Mouse (Mus musculus): ENCODE results near the gene Slc2a3. TPM values are rescaled to one million over a fixed set of nuclear protein-coding genes. Genes with fewer than 3 reads are reported as not detected.

Gene Slc2a3
- total and polyA plus RNA-seq, 3 experiments, result 1.6 to 4.7 (median 3.3) TPM

GRCm38 (mm10) chr6:122764446-122765297 is 36.8 kb downstream of the Slc2a3 start:
- Histone ChIP-seq H3K4me1 (ENCODE audit: control insufficient read depth, insufficient read depth, low read length) (peaks cover 3% of the 10 kb centered on the region; the same call in 1 of the 2 replicates), H3K79me2 (replicated peaks; ENCODE audit: control insufficient read depth, insufficient read depth, low read length) (no peaks in the 10 kb centered on the region), H3K27me3 (ENCODE audit: control insufficient read depth, insufficient read depth, low read length) (no peaks in the 10 kb centered on the region; the same call in 1 of the 2 replicates), H3K36me3 (ENCODE audit: control insufficient read depth, insufficient read depth, low read length) (no peaks in the 10 kb centered on the region), H3K27ac (no peak overlapping the region), H3K4me3 (peak overlapping the region; percentile 49), H3K9ac (ENCODE audit: low read depth, low read length) (peak overlapping the region; percentile 40)
- intact Hi-C loops (cut with DNase I), result no loop called here
- DNase-seq, result peak; percentile 40 to 52
- WGBS, result under 1% methylated on average over 56 of the region's 56 CpGs
- TF ChIP-seq CTCF (IDR thresholded peaks at IDR 0.05) (no peak), EP300 (IDR thresholded peaks at IDR 0.05; ENCODE audit: insufficient read depth, low read depth, low read length) (no peak), POLR2A (IDR thresholded peaks at IDR 0.05; ENCODE audit: insufficient read depth, low read depth, low read length) (no peak)

- peak overlapping the region; percentile 40 for H3K9ac ChIP-seq (ENCODE audit: low read depth, low read length)
- WGBS, result 38% methylated on average over 17 of the region's 17 CpGs
- intact Hi-C loops (cut with DNase I), result no loop called here
- TF ChIP-seq POLR2A (IDR thresholded peaks at IDR 0.05; ENCODE audit: insufficient read depth, low read depth, low read length) (no peak), CTCF (IDR thresholded peaks at IDR 0.05) (no peak), EP300 (IDR thresholded peaks at IDR 0.05; ENCODE audit: insufficient read depth, low read depth, low read length) (no peak)
- no peaks in the 10 kb centered on the region for H3K36me3 ChIP-seq (ENCODE audit: control insufficient read depth, insufficient read depth, low read length)
- H3K4me3 ChIP-seq, result peak overlapping the region; percentile 49
- H3K27ac ChIP-seq, result no peak overlapping the region
- no peaks in the 10 kb centered on the region; the same call in 1 of the 2 replicates for H3K27me3 ChIP-seq (ENCODE audit: control insufficient read depth, insufficient read depth, low read length)
- DNase-seq, result no peak
- H3K4me1 ChIP-seq (ENCODE audit: control insufficient read depth, insufficient read depth, low read length), result peaks cover 3% of the 10 kb centered on the region; the same call in 1 of the 2 replicates
- H3K79me2 ChIP-seq (replicated peaks; ENCODE audit: control insufficient read depth, insufficient read depth, low read length), result no peaks in the 10 kb centered on the region
Measured at GRCm38 (mm10) chr6:122763844-122764445, 37.5 kb downstream of the Slc2a3 start.

- no peak for DNase-seq
- no peak overlapping the region for H3K27ac ChIP-seq
- no peak for TF ChIP-seq EP300 (IDR thresholded peaks at IDR 0.05; ENCODE audit: insufficient read depth, low read depth, low read length)
- no peak for TF ChIP-seq CTCF (IDR thresholded peaks at IDR 0.05)
- no peak for TF ChIP-seq POLR2A (IDR thresholded peaks at IDR 0.05; ENCODE audit: insufficient read depth, low read depth, low read length)
Measured at GRCm38 (mm10) chr6:122762952-122763700, 38.3 kb downstream of the Slc2a3 start.

GRCm38 (mm10) chr6:122762480-122762879 is 39.0 kb downstream of the Slc2a3 start:
- intact Hi-C loops (cut with DNase I), result no loop called here
- 92% methylated on average over 3 of the region's 3 CpGs for WGBS
- no peak overlapping the region for H3K4me3 ChIP-seq
- no peak overlapping the region for H3K9ac ChIP-seq (ENCODE audit: low read depth, low read length)
- no peak overlapping the region for H3K27ac ChIP-seq
- H3K4me1 ChIP-seq (ENCODE audit: control insufficient read depth, insufficient read depth, low read length), result peaks cover 3% of the 10 kb centered on the region; the same call in 1 of the 2 replicates
- TF ChIP-seq CTCF (IDR thresholded peaks at IDR 0.05), result no peak
- TF ChIP-seq POLR2A (IDR thresholded peaks at IDR 0.05; ENCODE audit: insufficient read depth, low read depth, low read length), result no peak
- TF ChIP-seq EP300 (IDR thresholded peaks at IDR 0.05; ENCODE audit: insufficient read depth, low read depth, low read length), result no peak
- no peaks in the 10 kb centered on the region; the same call in 1 of the 2 replicates for H3K27me3 ChIP-seq (ENCODE audit: control insufficient read depth, insufficient read depth, low read length)
- no peaks in the 10 kb centered on the region for H3K36me3 ChIP-seq (ENCODE audit: control insufficient read depth, insufficient read depth, low read length)
- DNase-seq, result no peak
- H3K79me2 ChIP-seq (replicated peaks; ENCODE audit: control insufficient read depth, insufficient read depth, low read length), result no peaks in the 10 kb centered on the region

More at GRCm38 (mm10) chr6:122762952-122763700, 38.3 kb downstream of the Slc2a3 start:
- Histone ChIP-seq H3K79me2 (replicated peaks; ENCODE audit: control insufficient read depth, insufficient read depth, low read length) (no peaks in the 10 kb centered on the region), H3K27me3 (ENCODE audit: control insufficient read depth, insufficient read depth, low read length) (no peaks in the 10 kb centered on the region; the same call in 1 of the 2 replicates), H3K36me3 (ENCODE audit: control insufficient read depth, insufficient read depth, low read length) (no peaks in the 10 kb centered on the region), H3K4me1 (ENCODE audit: control insufficient read depth, insufficient read depth, low read length) (peaks cover 3% of the 10 kb centered on the region; the same call in 1 of the 2 replicates), H3K4me3 (no peak overlapping the region), H3K9ac (ENCODE audit: low read depth, low read length) (no peak overlapping the region)
- intact Hi-C loops (cut with DNase I), result no loop called here
- WGBS, result 53% methylated on average over 11 of the region's 11 CpGs

- no peak for DNase-seq
- no peak overlapping the region for H3K9ac ChIP-seq (ENCODE audit: low read depth, low read length)
- H3K4me1 ChIP-seq (ENCODE audit: control insufficient read depth, insufficient read depth, low read length), result peaks cover 3% of the 10 kb centered on the region; the same call in 1 of the 2 replicates
- H3K4me3 ChIP-seq, result no peak overlapping the region
- H3K79me2 ChIP-seq (replicated peaks; ENCODE audit: control insufficient read depth, insufficient read depth, low read length), result no peaks in the 10 kb centered on the region
- intact Hi-C loops (cut with DNase I), result loop anchor here (2.0 kb wide), 1 partner anchor 21 kb away; no protein-coding TSS in a partner anchor
- TF ChIP-seq EP300 (IDR thresholded peaks at IDR 0.05; ENCODE audit: insufficient read depth, low read depth, low read length) (no peak), POLR2A (IDR thresholded peaks at IDR 0.05; ENCODE audit: insufficient read depth, low read depth, low read length) (no peak), CTCF (IDR thresholded peaks at IDR 0.05) (no peak)
- H3K36me3 ChIP-seq (ENCODE audit: control insufficient read depth, insufficient read depth, low read length), result no peaks in the 10 kb centered on the region
- H3K27me3 ChIP-seq (ENCODE audit: control insufficient read depth, insufficient read depth, low read length), result no peaks in the 10 kb centered on the region; the same call in 1 of the 2 replicates
- H3K27ac ChIP-seq, result no peak overlapping the region
Measured at GRCm38 (mm10) chr6:122761901-122762300, 39.5 kb downstream of the Slc2a3 start.
